Comparison of ENCODE assay signal across 8 mouse cellular contexts in genomic region chr16:59599411-59600265, GRCm38 (mm10). TPM values are rescaled to one million over a fixed set of nuclear protein-coding genes. Genes with fewer than 3 reads are reported as not detected.
DNase-seq lines count a peak whose midpoint lies in the region; ATAC-seq and TF ChIP-seq lines count a peak whose summit lies in the region.
"Had no signal": no experiment of that assay in that cellular context is flagged by ENCODE, and none has a peak within 500 bp of the region (broad histone marks: within the 10 kb centered on the region; RNA-seq: fewer than 3 reads in every experiment).

No protein-coding gene starts in this region.

- H3K4me3 ChIP-seq in C2C12 (ENCODE audit: insufficient read depth, poor library complexity, severe bottlenecking) (peak overlapping the region; percentile 56), ES-E14 (ENCODE audit: insufficient read depth in 1 of 2, low read depth in 1 of 2, low read length in 2 of 2, poor library complexity in 1 of 2, severe bottlenecking in 1 of 2) (peak overlapping the region; percentile 70 to 94; a peak in 3 of 4 replicates)
- peak overlapping the region; percentile 65 for H3K4me3 ChIP-seq in forebrain, embryonic 14.5 days (ENCODE audit: low read depth, low read length)
- H3K4me3 ChIP-seq in intestine, postnatal 0 days (ENCODE audit: low read depth, low read length) = peak overlapping the region; percentile 89
- peak overlapping the region; percentile 78 for H3K4me3 ChIP-seq in neural tube, embryonic 11.5 days (ENCODE audit: low read depth, low read length)

- peak overlapping the region; percentile 19 for H3ac ChIP-seq in C2C12 (ENCODE audit: control insufficient read depth, insufficient read length, low read depth)

- H3K27me3 ChIP-seq in C2C12 (ENCODE audit: control insufficient read depth, insufficient read depth, insufficient read length) = no peaks in the 10 kb centered on the region
- H3K27me3 ChIP-seq in forebrain, embryonic 14.5 days (replicated peaks; ENCODE audit: control insufficient read depth, insufficient read depth, low read length) = no peaks in the 10 kb centered on the region
- H3K27me3 ChIP-seq in intestine, postnatal 0 days (replicated peaks; ENCODE audit: control insufficient read depth, insufficient read depth, low read length) = no peaks in the 10 kb centered on the region
- H3K27me3 ChIP-seq in neural tube, embryonic 11.5 days (ENCODE audit: control insufficient read depth, insufficient read depth, low read length) = no peaks in the 10 kb centered on the region

- WGBS in forebrain, embryonic 14.5 days = 21% methylated on average over 17 of the region's 17 CpGs
- 34% methylated on average over 17 of the region's 17 CpGs for WGBS in intestine, postnatal 0 days
- 23% methylated on average over 17 of the region's 17 CpGs for WGBS in neural tube, embryonic 11.5 days

- H3K9ac ChIP-seq in ES-E14 (ENCODE audit: insufficient read depth, low read depth, low read length, poor library complexity, severe bottlenecking) = peak overlapping the region; percentile 71; the same call in 1 of the 2 replicates
- no peak overlapping the region for H3K9ac ChIP-seq in forebrain, embryonic 14.5 days (ENCODE audit: low read length)
- peak overlapping the region; percentile 88; the same call in 1 of the 2 replicates for H3K9ac ChIP-seq in intestine, postnatal 0 days (ENCODE audit: low read depth, low read length)
- H3K9ac ChIP-seq in neural tube, embryonic 11.5 days (ENCODE audit: low read length) = peak overlapping the region; percentile 90; the same call in 1 of the 2 replicates

- H3K79me3 ChIP-seq in C2C12 (ENCODE audit: low read depth) = peaks cover 8% of the 10 kb centered on the region

- peaks cover 0 to 3% of the 10 kb centered on the region in 2 experiments; a peak in 1 of 4 replicates for H3K4me1 ChIP-seq in ES-E14 (ENCODE audit: control insufficient read depth in 2 of 2, insufficient read depth in 2 of 2, low read length in 2 of 2, poor library complexity in 1 of 2)
- peaks cover 6% of the 10 kb centered on the region for H3K4me1 ChIP-seq in forebrain, embryonic 14.5 days (ENCODE audit: control insufficient read depth, insufficient read depth, low read length)
- H3K4me1 ChIP-seq in intestine, postnatal 0 days (replicated peaks; ENCODE audit: control insufficient read depth, insufficient read depth, low read length) = no peaks in the 10 kb centered on the region
- H3K4me1 ChIP-seq in neural tube, embryonic 11.5 days (ENCODE audit: control insufficient read depth, insufficient read depth, low read length) = no peaks in the 10 kb centered on the region

- H3K9me3 ChIP-seq in ES-E14 (ENCODE audit: control insufficient read depth, insufficient read depth, low read depth, low read length) = no peaks in the 10 kb centered on the region
- no peaks in the 10 kb centered on the region for H3K9me3 ChIP-seq in forebrain, embryonic 14.5 days (replicated peaks; ENCODE audit: control insufficient read depth, low read length)
- H3K9me3 ChIP-seq in intestine, postnatal 0 days (ENCODE audit: control insufficient read depth) = no peaks in the 10 kb centered on the region
- H3K9me3 ChIP-seq in neural tube, embryonic 11.5 days (ENCODE audit: control insufficient read depth, low read length) = no peaks in the 10 kb centered on the region

- DNase-seq in ES-E14 (ENCODE audit: low read depth, low spot score) = no peak
- DNase-seq in forebrain, embryonic 14.5 days (ENCODE audit: low spot score) = peak; percentile 9
- peak; percentile 24 for DNase-seq in neural tube, embryonic 11.5 days (ENCODE audit: low spot score)
- DNase-seq in ovary, postnatal 14 days (ENCODE audit: low spot score) = no peak
- no peak for DNase-seq in frontal cortex, postnatal 14 days (ENCODE audit: low spot score in 2 of 2)

- no peaks in the 10 kb centered on the region for H3K79me2 ChIP-seq in C2C12 (ENCODE audit: control insufficient read depth, insufficient read depth)

- in situ Hi-C loops in ES-E14 (cut with MboI; ENCODE audit: low sequenced_read_pairs in 2 of 2, unreplicated experiment in 2 of 2) = no loop called here

- no peak for TF ChIP-seq CTCF in C2C12 (IDR thresholded peaks at IDR 0.05; ENCODE audit: control insufficient read depth, insufficient read depth, insufficient read length)
- TF ChIP-seq CTCF in intestine, postnatal 0 days (IDR thresholded peaks at IDR 0.05; ENCODE audit: low read depth) = no peak

- ATAC-seq in forebrain, embryonic 14.5 days = no peak
- no peak for ATAC-seq in intestine, postnatal 0 days
- ATAC-seq in neural tube, embryonic 11.5 days (ENCODE audit: insufficient read depth, low FRiP score, low TSS enrichment) = no peak

- H3K27ac ChIP-seq in ES-E14 (ENCODE audit: insufficient read depth, low read depth, low read length, poor library complexity, severe bottlenecking) = no peak overlapping the region
- no peak overlapping the region for H3K27ac ChIP-seq in forebrain, embryonic 14.5 days (ENCODE audit: low read depth, low read length)
- no peak overlapping the region; the same call in 1 of the 2 replicates for H3K27ac ChIP-seq in intestine, postnatal 0 days (ENCODE audit: low read depth, low read length)
- no peak overlapping the region for H3K27ac ChIP-seq in neural tube, embryonic 11.5 days (ENCODE audit: low read depth, low read length)

- no peaks in the 10 kb centered on the region for H3K36me3 ChIP-seq in C2C12 (ENCODE audit: control insufficient read depth, insufficient read depth)
- H3K36me3 ChIP-seq in ES-E14 (ENCODE audit: control insufficient read depth, insufficient read depth, low read length, poor library complexity, severe bottlenecking) = no peaks in the 10 kb centered on the region
- H3K36me3 ChIP-seq in forebrain, embryonic 14.5 days (ENCODE audit: control insufficient read depth, insufficient read depth, low read length) = no peaks in the 10 kb centered on the region
- no peaks in the 10 kb centered on the region for H3K36me3 ChIP-seq in intestine, postnatal 0 days (ENCODE audit: control insufficient read depth, insufficient read depth)
- no peaks in the 10 kb centered on the region for H3K36me3 ChIP-seq in neural tube, embryonic 11.5 days (ENCODE audit: control insufficient read depth, insufficient read depth, low read length)

- H3K4me2 ChIP-seq in forebrain, embryonic 14.5 days (ENCODE audit: low read length) = peak overlapping the region; percentile 93
- peak overlapping the region; percentile 90 for H3K4me2 ChIP-seq in intestine, postnatal 0 days (replicated peaks; ENCODE audit: low read depth)
- H3K4me2 ChIP-seq in neural tube, embryonic 11.5 days (ENCODE audit: low read depth) = peak overlapping the region; percentile 64

TF ChIP-seq in C2C12, 6 proteins besides CTCF, POLR2A, EP300 and RAD21:
- no peak for TF ChIP-seq MYOG (IDR thresholded peaks at IDR 0.05; ENCODE audit: control insufficient read depth, extremely low read depth, insufficient read length)
- no peak for TF ChIP-seq MYOD1 (IDR thresholded peaks at IDR 0.05; ENCODE audit: control insufficient read depth, insufficient read length, low read depth)
- TF ChIP-seq CEBPB (IDR thresholded peaks at IDR 0.05; ENCODE audit: low read depth) = no peak
- no peak for TF ChIP-seq USF1 (IDR thresholded peaks at IDR 0.05; ENCODE audit: low read depth)
- TF ChIP-seq FOSL1 (IDR thresholded peaks at IDR 0.05; ENCODE audit: insufficient read depth, low read length, poor library complexity, severe bottlenecking) = no peak
- no peak for TF ChIP-seq MAX (IDR thresholded peaks at IDR 0.05)

TF ChIP-seq in ES-E14, 5 proteins besides CTCF, POLR2A, EP300 and RAD21:
- TF ChIP-seq MAFK (IDR thresholded peaks at IDR 0.05; ENCODE audit: insufficient read depth, low read depth, low read length) (no peak), HCFC1 (IDR thresholded peaks at IDR 0.05; ENCODE audit: borderline replicate concordance, insufficient read depth, low read length) (no peak), ZC3H11A (IDR thresholded peaks at IDR 0.05; ENCODE audit: borderline replicate concordance, low read depth, low read length) (no peak), CHD2 (IDR thresholded peaks at IDR 0.05; ENCODE audit: low read depth, low read length) (no peak), ZNF384 (IDR thresholded peaks at IDR 0.05; ENCODE audit: low read depth, low read length) (peak; percentile 25; the same call in 1 of the 2 replicates)

RNA-seq across cellular contexts. Expression of gene Crybg3, which starts 1.1 kb away (rescaled TPM):
- polyA plus RNA-seq in C2C12 (2012; fragmentation: generic; extraction: Trizol) = 2.4 TPM
- total RNA-seq in ES-E14 (2012; rRNA removed) = 10.2 and 12.1 TPM in 2 replicates
- polyA plus RNA-seq in forebrain, embryonic 14.5 days (2014; fragmentation: Nextera tagmentation; extraction: Ambion mirVana) = 1.5 and 1.8 TPM in 2 replicates
- polyA plus RNA-seq in intestine, postnatal 0 days (2015; fragmentation: Nextera tagmentation; extraction: Ambion mirVana) = 3.1 and 3.2 TPM in 2 replicates
- polyA plus RNA-seq in neural tube, embryonic 11.5 days (2014; fragmentation: Nextera tagmentation; extraction: Ambion mirVana) = 7.3 and 7.8 TPM in 2 replicates
- polyA plus RNA-seq: erythroblast, embryonic 14.5 days had no signal

RNA-seq across cellular contexts. Expression of gene Arl6, which starts 39.6 kb away (rescaled TPM):
- polyA plus RNA-seq in C2C12 (2012; fragmentation: generic; extraction: Trizol) = 7.2 TPM
- 9.1 and 13.6 TPM in 2 replicates for total RNA-seq in ES-E14 (2012; rRNA removed)
- 59.4 and 62.6 TPM in 2 replicates for polyA plus RNA-seq in forebrain, embryonic 14.5 days (2014; fragmentation: Nextera tagmentation; extraction: Ambion mirVana)
- 9.9 and 10.0 TPM in 2 replicates for polyA plus RNA-seq in intestine, postnatal 0 days (2015; fragmentation: Nextera tagmentation; extraction: Ambion mirVana)
- 47.5 and 50.0 TPM in 2 replicates for polyA plus RNA-seq in neural tube, embryonic 11.5 days (2014; fragmentation: Nextera tagmentation; extraction: Ambion mirVana)

Comparison
In these comparisons a context has a peak if more than half of its experiments do, and no peak if none do; other contexts are left out.
1. DNase-seq: peak in forebrain, embryonic 14.5 days (single experiment) and neural tube, embryonic 11.5 days (single experiment); none in ES-E14 (single experiment), ovary, postnatal 14 days (single experiment) and frontal cortex, postnatal 14 days (0 of 2).
2. Peak in every context shown above with its lines, with median percentiles within 50 percentile points of each other: H3K4me3 ChIP-seq and H3K4me2 ChIP-seq.